Mouse (Mus musculus) MN1 (cell line): ENCODE data around the gene Olfr494.

Source experiments
- DNase-seq: peaks from one replicate; pipeline ENCODE4 v3.0.0-alpha.2; 2016; ENCODE audit warnings: low spot score

Olfr494 gene

GRCm38 (mm10) chr7:108365035-108365434 is at the start of gene Olfr494:
Olfr494 (plus strand) TSS chr7:108365335.
- no peak for DNase-seq

GRCm38 (mm10) chr7:108323574-108323973 is 41.6 kb upstream of the Olfr494 start, which contains the start of gene Olfr492:
Olfr492 (minus strand) TSS chr7:108323674.
- no peak for DNase-seq

GRCm38 (mm10) chr7:108346879-108347278 is 18.3 kb upstream of the Olfr494 start, which contains the start of gene Olfr493:
Olfr493 (minus strand) TSS chr7:108346979.
- DNase-seq = no peak

- DNase-seq = no peak
Measured at GRCm38 (mm10) chr7:108392867-108393266, 27.7 kb downstream of the Olfr494 start, which contains the start of gene Olfr495. Olfr495 (plus strand) TSS chr7:108393167.
